Mouse (Mus musculus): ENCODE measurements around the gene Megf11. TPM values are rescaled to one million over a fixed set of nuclear protein-coding genes. Genes with fewer than 3 reads are reported as not detected.

The Megf11 gene
- polyA plus RNA-seq, 1 experiment from 2014 or later: 0.96 TPM

GRCm38 (mm10) chr9:64564315-64564767, 178.9 kb downstream of the Megf11 start:
- no peaks in the 10 kb centered on the region for H3K36me3 ChIP-seq (replicated peaks)
- H3K4me3 ChIP-seq: no peak overlapping the region
- peaks cover 35% of the 10 kb centered on the region for H3K4me1 ChIP-seq
- no peaks in the 10 kb centered on the region for H3K9me3 ChIP-seq
- DNase-seq (ENCODE audit: low spot score): no peak
- 89% methylated on average over 5 of the region's 5 CpGs for WGBS
- H3K27ac ChIP-seq (replicated peaks): no peak overlapping the region
- 0 out of 2 replicates have a peak, but pooled peaks cover 6% of the 10 kb centered on the region for H3K27me3 ChIP-seq (replicated peaks; ENCODE audit: low read depth, poor library complexity, severe bottlenecking)

- no peaks in the 10 kb centered on the region for H3K36me3 ChIP-seq (replicated peaks)
- H3K4me1 ChIP-seq: peaks cover 39% of the 10 kb centered on the region
- H3K9me3 ChIP-seq: no peaks in the 10 kb centered on the region
- no peak for DNase-seq (ENCODE audit: low spot score)
- H3K4me3 ChIP-seq: no peak overlapping the region
- no peak overlapping the region for H3K27ac ChIP-seq (replicated peaks)
- 0 out of 2 replicates have a peak, but pooled peaks cover 6% of the 10 kb centered on the region for H3K27me3 ChIP-seq (replicated peaks; ENCODE audit: low read depth, poor library complexity, severe bottlenecking)
Observed at GRCm38 (mm10) chr9:64565915-64566314, 180.5 kb downstream of the Megf11 start.

GRCm38 (mm10) chr9:64566376-64566775, 180.9 kb downstream of the Megf11 start:
- Histone ChIP-seq H3K36me3 (replicated peaks) (no peaks in the 10 kb centered on the region), H3K4me3 (no peak overlapping the region), H3K27ac (replicated peaks) (peak overlapping the region; percentile 52; the same call in 1 of the 2 replicates), H3K9me3 (no peaks in the 10 kb centered on the region), H3K4me1 (peaks cover 39% of the 10 kb centered on the region), H3K27me3 (replicated peaks; ENCODE audit: low read depth, poor library complexity, severe bottlenecking) (0 out of 2 replicates have a peak, but pooled peaks cover 6% of the 10 kb centered on the region)
- no peak for DNase-seq (ENCODE audit: low spot score)
- WGBS: 65% methylated on average over 2 of the region's 2 CpGs

GRCm38 (mm10) chr9:64567482-64567881, 182.1 kb downstream of the Megf11 start:
- H3K4me1 ChIP-seq: peaks cover 39% of the 10 kb centered on the region

GRCm38 (mm10) chr9:64568467-64569260, 183.2 kb downstream of the Megf11 start:
- H3K36me3 ChIP-seq (replicated peaks): no peaks in the 10 kb centered on the region
- no peaks in the 10 kb centered on the region for H3K9me3 ChIP-seq
- no peak for DNase-seq (ENCODE audit: low spot score)
- 45% methylated on average over 8 of the region's 8 CpGs for WGBS
- H3K4me1 ChIP-seq: peaks cover 39% of the 10 kb centered on the region
- 0 out of 2 replicates have a peak, but pooled peaks cover 6% of the 10 kb centered on the region for H3K27me3 ChIP-seq (replicated peaks; ENCODE audit: low read depth, poor library complexity, severe bottlenecking)
- H3K4me3 ChIP-seq: no peak overlapping the region
- H3K27ac ChIP-seq (replicated peaks): no peak overlapping the region

More at GRCm38 (mm10) chr9:64567482-64567881, 182.1 kb downstream of the Megf11 start:
- DNase-seq (ENCODE audit: low spot score): no peak
- WGBS: 67% methylated on average over 5 of the region's 5 CpGs
- Histone ChIP-seq H3K36me3 (replicated peaks) (no peaks in the 10 kb centered on the region), H3K27me3 (replicated peaks; ENCODE audit: low read depth, poor library complexity, severe bottlenecking) (0 out of 2 replicates have a peak, but pooled peaks cover 6% of the 10 kb centered on the region), H3K27ac (replicated peaks) (no peak overlapping the region), H3K4me3 (no peak overlapping the region), H3K9me3 (no peaks in the 10 kb centered on the region)

- Histone ChIP-seq H3K9me3 (no peaks in the 10 kb centered on the region), H3K4me3 (no peak overlapping the region), H3K27me3 (replicated peaks; ENCODE audit: low read depth, poor library complexity, severe bottlenecking) (0 out of 2 replicates have a peak, but pooled peaks cover 6% of the 10 kb centered on the region), H3K36me3 (replicated peaks) (no peaks in the 10 kb centered on the region), H3K4me1 (peaks cover 34% of the 10 kb centered on the region), H3K27ac (replicated peaks) (no peak overlapping the region)
- DNase-seq (ENCODE audit: low spot score): no peak
- 58% methylated on average over 4 of the region's 4 CpGs for WGBS
Observed at GRCm38 (mm10) chr9:64570448-64570847, 185.0 kb downstream of the Megf11 start.

GRCm38 (mm10) chr9:64571091-64571490, 185.7 kb downstream of the Megf11 start:
- 88% methylated on average over 8 of the region's 8 CpGs for WGBS
- H3K4me1 ChIP-seq: peaks cover 35% of the 10 kb centered on the region
- H3K27me3 ChIP-seq (replicated peaks; ENCODE audit: low read depth, poor library complexity, severe bottlenecking): 0 out of 2 replicates have a peak, but pooled peaks cover 6% of the 10 kb centered on the region
- H3K9me3 ChIP-seq: no peaks in the 10 kb centered on the region
- no peak overlapping the region for H3K4me3 ChIP-seq
- no peaks in the 10 kb centered on the region for H3K36me3 ChIP-seq (replicated peaks)
- no peak for DNase-seq (ENCODE audit: low spot score)
- no peak overlapping the region for H3K27ac ChIP-seq (replicated peaks)

- Histone ChIP-seq H3K27me3 (replicated peaks; ENCODE audit: low read depth, poor library complexity, severe bottlenecking) (no peaks in the 10 kb centered on the region), H3K9me3 (no peaks in the 10 kb centered on the region), H3K4me1 (peaks cover 38% of the 10 kb centered on the region), H3K27ac (replicated peaks) (no peak overlapping the region), H3K36me3 (replicated peaks) (no peaks in the 10 kb centered on the region), H3K4me3 (no peak overlapping the region)
- DNase-seq (ENCODE audit: low spot score): no peak
- 91% methylated on average over 7 of the region's 7 CpGs for WGBS
Observed at GRCm38 (mm10) chr9:64572629-64573190, 187.3 kb downstream of the Megf11 start.

- no peak overlapping the region for H3K4me3 ChIP-seq
- DNase-seq (ENCODE audit: low spot score): no peak
Observed at GRCm38 (mm10) chr9:64575658-64576057, 190.2 kb downstream of the Megf11 start.

GRCm38 (mm10) chr9:64576143-64576878, 190.9 kb downstream of the Megf11 start:
- H3K36me3 ChIP-seq (replicated peaks): no peaks in the 10 kb centered on the region
- H3K4me3 ChIP-seq: no peak overlapping the region
- DNase-seq (ENCODE audit: low spot score): no peak
- peaks cover 30% of the 10 kb centered on the region for H3K4me1 ChIP-seq
- H3K9me3 ChIP-seq: no peaks in the 10 kb centered on the region
- peak overlapping the region; percentile 40; the same call in 1 of the 2 replicates for H3K27ac ChIP-seq (replicated peaks)
- no peaks in the 10 kb centered on the region; the same call in 1 of the 2 replicates for H3K27me3 ChIP-seq (replicated peaks; ENCODE audit: low read depth, poor library complexity, severe bottlenecking)
- 74% methylated on average over 5 of the region's 5 CpGs for WGBS

More at GRCm38 (mm10) chr9:64575658-64576057, 190.2 kb downstream of the Megf11 start:
- no peaks in the 10 kb centered on the region for H3K9me3 ChIP-seq
- H3K4me1 ChIP-seq: peaks cover 30% of the 10 kb centered on the region
- H3K27ac ChIP-seq (replicated peaks): peak overlapping the region; percentile 35; the same call in 1 of the 2 replicates
- H3K27me3 ChIP-seq (replicated peaks; ENCODE audit: low read depth, poor library complexity, severe bottlenecking): no peaks in the 10 kb centered on the region; the same call in 1 of the 2 replicates
- H3K36me3 ChIP-seq (replicated peaks): no peaks in the 10 kb centered on the region

- Histone ChIP-seq H3K4me1 (peaks cover 30% of the 10 kb centered on the region), H3K27ac (replicated peaks) (no peak overlapping the region), H3K4me3 (no peak overlapping the region), H3K36me3 (replicated peaks) (no peaks in the 10 kb centered on the region), H3K27me3 (replicated peaks; ENCODE audit: low read depth, poor library complexity, severe bottlenecking) (no peaks in the 10 kb centered on the region; the same call in 1 of the 2 replicates), H3K9me3 (no peaks in the 10 kb centered on the region)
- 94% methylated on average over 3 of the region's 3 CpGs for WGBS
- no peak for DNase-seq (ENCODE audit: low spot score)
Observed at GRCm38 (mm10) chr9:64577156-64577555, 191.7 kb downstream of the Megf11 start.

- Histone ChIP-seq H3K4me1 (peaks cover 30% of the 10 kb centered on the region), H3K9me3 (no peaks in the 10 kb centered on the region), H3K4me3 (no peak overlapping the region), H3K27ac (replicated peaks) (no peak overlapping the region), H3K36me3 (replicated peaks) (no peaks in the 10 kb centered on the region), H3K27me3 (replicated peaks; ENCODE audit: low read depth, poor library complexity, severe bottlenecking) (no peaks in the 10 kb centered on the region; the same call in 1 of the 2 replicates)
- DNase-seq (ENCODE audit: low spot score): no peak
Observed at GRCm38 (mm10) chr9:64578014-64578413, 192.6 kb downstream of the Megf11 start.
